In the genomic region with DNA sequence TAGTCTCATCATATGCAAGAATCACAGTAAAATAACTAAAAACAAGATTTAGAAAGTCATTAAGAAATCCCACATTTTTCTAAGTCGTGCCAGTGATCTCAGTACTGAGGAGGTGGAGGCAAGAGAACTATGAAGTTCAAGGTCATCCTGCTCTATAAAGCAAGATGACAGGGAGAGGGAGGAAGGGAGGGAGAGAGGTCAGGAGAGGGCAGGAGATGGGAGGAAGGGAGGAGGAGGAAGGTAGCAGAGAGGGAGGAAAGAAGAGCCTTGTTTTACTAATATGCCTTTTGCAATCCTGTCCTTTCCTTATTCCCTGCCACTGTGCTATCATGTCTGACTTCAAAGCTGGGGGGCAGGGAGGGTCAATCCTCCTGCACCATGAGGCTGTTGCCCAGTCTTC, we compare ENCODE assay signal across 24 mouse cellular contexts.
A peak's percentile ranks its signal among the peaks of the same experiment; 100 is the strongest.
DNase-seq lines count a peak whose midpoint lies in the region; ATAC-seq and TF ChIP-seq lines count a peak whose summit lies in the region.
"Had no signal": no experiment of that assay in that cellular context is flagged by ENCODE, and none has a peak within 500 bp of the region (broad histone marks: within the 10 kb centered on the region; RNA-seq: fewer than 3 reads in every experiment).

No protein-coding gene starts in this region.

- no peak for TF ChIP-seq RAD21 in CH12.LX (IDR thresholded peaks at IDR 0.05; ENCODE audit: low read depth, low read length)

- DNase-seq in adrenal gland, postnatal 14 days, result peak; percentile 16
- DNase-seq in adrenal gland, adult 8-10 months, result no peak
- no peak for DNase-seq in kidney, postnatal 10 days
- DNase-seq in CH12.LX (ENCODE audit: extremely low read depth), result no peak
- DNase-seq in hindbrain, embryonic 14.5 days (ENCODE audit: low spot score), result no peak
- DNase-seq: adrenal gland, postnatal 25 days; cerebellum, adult 11 months; cerebellum, adult 2 months; cerebellum, adult 9-11 months; cerebellum, postnatal 25 days; forebrain, postnatal 0 days; gastrocnemius, adult 2 months; gastrocnemius, postnatal 14 days; heart, adult 11 months had no signal

- no peak for TF ChIP-seq CTCF in CH12.LX (conservative IDR thresholded peaks at IDR 0.05 in 1 of 2, IDR thresholded peaks at IDR 0.05 in 1 of 2; ENCODE audit: low read depth in 2 of 2, low read length in 2 of 2)

- no peak overlapping the region for H3K9ac ChIP-seq in kidney, embryonic 15.5 days
- H3K9ac ChIP-seq in CH12.LX (ENCODE audit: insufficient read depth, low read depth), result no peak overlapping the region
- H3K9ac ChIP-seq in hindbrain, embryonic 14.5 days, result no peak overlapping the region
- H3K9ac ChIP-seq: embryonic facial prominence, embryonic 12.5 days; embryonic facial prominence, embryonic 15.5 days; forebrain, postnatal 0 days; hindbrain, embryonic 12.5 days; intestine, embryonic 15.5 days had no signal

- TF ChIP-seq EP300 in CH12.LX (IDR thresholded peaks at IDR 0.05; ENCODE audit: low read length), result no peak

- H3K27me3 ChIP-seq in kidney, embryonic 15.5 days, result no peaks in the 10 kb centered on the region
- no peaks in the 10 kb centered on the region for H3K27me3 ChIP-seq in CH12.LX (replicated peaks)
- H3K27me3 ChIP-seq in hindbrain, embryonic 14.5 days (ENCODE audit: control insufficient read depth, insufficient read depth, low read length), result no peaks in the 10 kb centered on the region
- H3K27me3 ChIP-seq: embryonic facial prominence, embryonic 12.5 days; embryonic facial prominence, embryonic 15.5 days; hindbrain, embryonic 12.5 days; intestine, embryonic 15.5 days had no signal

- dilution Hi-C loops in CH12.LX (cut with MboI; ENCODE audit: extremely low pct_ligation_motif_present, extremely low pct_unique_long_range_greater_than_20kb, low sequenced_read_pairs), result no loop called here

- no peaks in the 10 kb centered on the region for H3K9me3 ChIP-seq in kidney, embryonic 15.5 days (replicated peaks)
- no peaks in the 10 kb centered on the region for H3K9me3 ChIP-seq in CH12.LX (replicated peaks; ENCODE audit: low read length)
- no peaks in the 10 kb centered on the region for H3K9me3 ChIP-seq in hindbrain, embryonic 14.5 days (ENCODE audit: control insufficient read depth, low read length)
- H3K9me3 ChIP-seq: embryonic facial prominence, embryonic 12.5 days; embryonic facial prominence, embryonic 15.5 days; hindbrain, embryonic 12.5 days; intestine, embryonic 15.5 days had no signal

- in situ Hi-C loops in CH12.LX (cut with MboI; ENCODE audit: low pct_ligation_motif_present, low pct_unique_long_range_greater_than_20kb, low sequenced_read_pairs), result no loop called here

- no peaks in the 10 kb centered on the region for H3K36me3 ChIP-seq in kidney, embryonic 15.5 days
- no peaks in the 10 kb centered on the region for H3K36me3 ChIP-seq in CH12.LX (replicated peaks in 1 of 2; ENCODE audit: control insufficient read depth in 1 of 2, insufficient read depth in 1 of 2, low read length in 1 of 2)
- no peaks in the 10 kb centered on the region for H3K36me3 ChIP-seq in hindbrain, embryonic 14.5 days (replicated peaks; ENCODE audit: control insufficient read depth, insufficient read depth)
- H3K36me3 ChIP-seq: embryonic facial prominence, embryonic 12.5 days; embryonic facial prominence, embryonic 15.5 days; hindbrain, embryonic 12.5 days; intestine, embryonic 15.5 days had no signal

- TF ChIP-seq POLR2A in CH12.LX (IDR thresholded peaks at IDR 0.05; ENCODE audit: low read depth, low read length), result no peak

- H3K4me1 ChIP-seq in kidney, embryonic 15.5 days, result peaks cover 2% of the 10 kb centered on the region; the same call in 1 of the 2 replicates
- H3K4me1 ChIP-seq in CH12.LX (ENCODE audit: control insufficient read depth in 1 of 2, insufficient read depth in 2 of 2), result peaks cover 33 to 36% of the 10 kb centered on the region in 2 experiments
- H3K4me1 ChIP-seq in hindbrain, embryonic 14.5 days (replicated peaks; ENCODE audit: control insufficient read depth, insufficient read depth, low read length), result no peaks in the 10 kb centered on the region
- H3K4me1 ChIP-seq: embryonic facial prominence, embryonic 12.5 days; embryonic facial prominence, embryonic 15.5 days; hindbrain, embryonic 12.5 days; intestine, embryonic 15.5 days had no signal

- ATAC-seq in kidney, embryonic 15.5 days (replicated peaks; ENCODE audit: low FRiP score), result peak; percentile 54; the same call in 1 of the 2 replicates
- ATAC-seq in hindbrain, embryonic 14.5 days (ENCODE audit: low FRiP score), result no peak
- ATAC-seq: activated CD4-positive, CD25-positive, alpha-beta regulatory T cell, adult 4 months; CD4-positive, CD25-positive, alpha-beta regulatory T cell, adult 4 months; forebrain, embryonic 14.5 days; forebrain, postnatal 0 days; hindbrain, embryonic 16.5 days; intestine, embryonic 15.5 days had no signal

- H3K4me2 ChIP-seq in kidney, embryonic 15.5 days, result no peak overlapping the region
- peak overlapping the region; percentile 19; the same call in 1 of the 2 replicates for H3K4me2 ChIP-seq in CH12.LX (ENCODE audit: insufficient read depth, low read depth, poor library complexity, severe bottlenecking)
- no peak overlapping the region for H3K4me2 ChIP-seq in hindbrain, embryonic 14.5 days (replicated peaks)
- H3K4me2 ChIP-seq: embryonic facial prominence, embryonic 12.5 days; embryonic facial prominence, embryonic 15.5 days; heart, embryonic 11.5 days; hindbrain, embryonic 12.5 days; intestine, embryonic 15.5 days had no signal

- WGBS in kidney, embryonic 15.5 days, result 17% methylated on average over 1 of the region's 1 CpGs
- WGBS in hindbrain, embryonic 14.5 days, result 70% methylated on average over 1 of the region's 1 CpGs

- H3K79me2 ChIP-seq in CH12.LX (replicated peaks; ENCODE audit: control insufficient read depth, extremely low read depth, insufficient read depth, poor library complexity, severe bottlenecking), result no peaks in the 10 kb centered on the region

- no peak overlapping the region for H3K4me3 ChIP-seq in kidney, embryonic 15.5 days (replicated peaks)
- no peak overlapping the region for H3K4me3 ChIP-seq in CH12.LX (replicated peaks in 1 of 3; ENCODE audit: low read depth in 2 of 3, low read length in 2 of 3, poor library complexity in 1 of 3)
- H3K4me3 ChIP-seq in hindbrain, embryonic 14.5 days (replicated peaks; ENCODE audit: low read length), result no peak overlapping the region
- H3K4me3 ChIP-seq: embryonic facial prominence, embryonic 12.5 days; embryonic facial prominence, embryonic 15.5 days; gastrocnemius, adult 2 months; hindbrain, embryonic 12.5 days; intestine, embryonic 15.5 days had no signal

- H3K27ac ChIP-seq in kidney, embryonic 15.5 days, result no peak overlapping the region
- no peak overlapping the region for H3K27ac ChIP-seq in CH12.LX (ENCODE audit: insufficient read depth, low read depth)
- H3K27ac ChIP-seq in hindbrain, embryonic 14.5 days, result no peak overlapping the region
- H3K27ac ChIP-seq: embryonic facial prominence, embryonic 12.5 days; embryonic facial prominence, embryonic 15.5 days; gastrocnemius, adult 2 months; hindbrain, embryonic 12.5 days; intestine, embryonic 15.5 days had no signal

TF ChIP-seq in CH12.LX, 34 proteins besides CTCF, POLR2A, EP300 and RAD21:
- TF ChIP-seq ZMIZ1 (IDR thresholded peaks at IDR 0.05; ENCODE audit: low read depth, low read length) (no peak), ZNF384 (IDR thresholded peaks at IDR 0.05; ENCODE audit: low read depth, low read length) (no peak)
